Mouse (Mus musculus) midbrain, embryonic 16.5 days (tissue): ENCODE measurements around the gene Gmppa. TPM values are rescaled to one million over a fixed set of nuclear protein-coding genes. Genes with fewer than 3 reads are reported as not detected.
A peak's percentile ranks its signal among the peaks of the same experiment; 100 is the strongest.

ENCODE experiments used
- ATAC-seq: fragments of 200-750 bp; cut with Nextera tagmentation; 2 replicates; pipeline ENCODE4 v1.8.0; 2017; ENCODE audit warnings: moderate TSS enrichment
- H3K27ac ChIP-seq: fragments of 300-500 bp; sonication (generic); 2 replicates; pipeline ENCODE4 v1.5.1; 2014; ENCODE audit warnings: mild to moderate bottlenecking, low read length, mixed read lengths
- H3K27me3 ChIP-seq: fragments of 300-500 bp; sonication (generic); 2 replicates; pipeline ENCODE4 v1.6.1; 2014; ENCODE audit warnings: low read depth, low read length, mixed read lengths; ENCODE audit not compliant: control insufficient read depth, insufficient read depth
- H3K36me3 ChIP-seq: fragments of 300-500 bp; sonication (generic); 2 replicates; pipeline ENCODE4 v1.6.1; 2014; ENCODE audit warnings: mild to moderate bottlenecking, low read length, moderate library complexity, mixed read lengths; ENCODE audit not compliant: control insufficient read depth, insufficient read depth
- H3K4me1 ChIP-seq: fragments of 300-500 bp; sonication (generic); 2 replicates; pipeline ENCODE4 v1.6.1; 2014; ENCODE audit warnings: mild to moderate bottlenecking, low read length, mixed read lengths; ENCODE audit not compliant: control insufficient read depth, insufficient read depth
- H3K4me2 ChIP-seq: fragments of 300-500 bp; sonication (generic); 2 replicates; pipeline ENCODE4 v1.6.1; 2014; ENCODE audit warnings: mild to moderate bottlenecking, low read length, mixed read lengths
- H3K4me3 ChIP-seq: fragments of 300-500 bp; sonication (generic); 2 replicates; pipeline ENCODE4 v1.5.1; 2014; ENCODE audit warnings: low read depth, mild to moderate bottlenecking, low read length, moderate library complexity, mixed read lengths
- H3K9ac ChIP-seq: fragments of 300-500 bp; sonication (generic); 2 replicates; pipeline ENCODE4 v1.6.1; 2014; ENCODE audit warnings: low read depth, low read length, mixed read lengths
- H3K9me3 ChIP-seq: fragments of 300-500 bp; sonication (generic); replicated peaks from 2 replicates; pipeline ENCODE4 v1.6.1; 2014; ENCODE audit warnings: mild to moderate bottlenecking, low read length, mixed read lengths; ENCODE audit not compliant: control insufficient read depth, poor library complexity, severe bottlenecking
- WGBS: fragments of 180-500 bp; shearing (Covaris S2); extraction: QIAGEN DNeasy Blood & Tissue Kit; methylation state at CpG from one replicate; pipeline ENCODE4 v1.1.7; 2014; 5-methylcytosine and 5-hydroxymethylcytosine counted together
- polyA plus RNA-seq: library from polyadenylated mRNA; unstranded; fragments of >200 nt; fragmentation: Nextera tagmentation; extraction: Ambion mirVana; gene quantifications from 2 replicates; pipeline ENCODE4 v1.2.1, GENCODE M21; 2015

Gmppa gene
- polyA plus RNA-seq, 1 experiment from 2014 or later, result 81.3 TPM

- H3K4me2 ChIP-seq, result no peak overlapping the region
- peaks cover 30% of the 10 kb centered on the region for H3K4me1 ChIP-seq
- WGBS, result 94% methylated on average over 11 of the region's 11 CpGs
- no peaks in the 10 kb centered on the region for H3K9me3 ChIP-seq
- no peak overlapping the region for H3K27ac ChIP-seq
- H3K36me3 ChIP-seq, result peaks cover 33% of the 10 kb centered on the region
- H3K9ac ChIP-seq, result no peak overlapping the region
- no peaks in the 10 kb centered on the region for H3K27me3 ChIP-seq
- no peak for ATAC-seq
- no peak overlapping the region for H3K4me3 ChIP-seq
Observed at GRCm38 (mm10) chr1:75476441-75476840, 40.7 kb downstream of the Gmppa start.

- Histone ChIP-seq H3K27me3 (no peaks in the 10 kb centered on the region), H3K4me3 (peak overlapping the region; percentile 74), H3K4me1 (peaks cover 39% of the 10 kb centered on the region), H3K27ac (peak overlapping the region; percentile 43; the same call in 1 of the 2 replicates), H3K9me3 (no peaks in the 10 kb centered on the region), H3K4me2 (peak overlapping the region; percentile 80), H3K9ac (peak overlapping the region; percentile 47), H3K36me3 (peaks cover 31% of the 10 kb centered on the region)
- peak; percentile 15; the same call in 1 of the 2 replicates for ATAC-seq
- 9% methylated on average over 35 of the region's 35 CpGs for WGBS
Observed at GRCm38 (mm10) chr1:75477264-75477965, 41.7 kb downstream of the Gmppa start.

- ATAC-seq, result no peak
- Histone ChIP-seq H3K27me3 (no peaks in the 10 kb centered on the region), H3K4me2 (peak overlapping the region; percentile 80), H3K9me3 (no peaks in the 10 kb centered on the region), H3K36me3 (peaks cover 34% of the 10 kb centered on the region), H3K9ac (peak overlapping the region; percentile 88), H3K4me1 (peaks cover 44% of the 10 kb centered on the region), H3K4me3 (peak overlapping the region; percentile 74), H3K27ac (no peak overlapping the region)
- 56% methylated on average over 3 of the region's 3 CpGs for WGBS
Observed at GRCm38 (mm10) chr1:75477966-75478290, 42.2 kb downstream of the Gmppa start.

DNA sequence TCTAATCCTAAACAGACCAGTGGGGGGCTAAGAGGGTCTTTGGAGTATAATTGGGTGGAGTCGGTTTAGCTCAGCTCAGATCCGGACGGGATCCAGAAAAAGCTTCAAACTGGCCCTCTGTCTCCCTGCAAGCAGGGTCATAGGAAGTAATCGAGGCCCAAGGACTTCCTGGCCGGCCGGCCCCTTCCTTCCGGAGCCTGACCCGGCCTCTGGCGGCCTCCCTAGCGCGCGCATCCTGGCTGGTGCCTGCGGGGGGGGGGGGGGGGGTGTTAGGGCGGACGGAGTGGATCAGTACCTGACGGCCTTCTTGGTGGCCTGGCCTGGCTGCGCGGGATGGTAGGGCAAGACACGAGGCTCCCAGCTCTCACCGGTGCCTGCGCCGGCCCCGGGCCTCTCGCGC, 42.8 kb downstream of the Gmppa start:
- ATAC-seq, result no peak; the same call in 1 of the 2 replicates

DNA sequence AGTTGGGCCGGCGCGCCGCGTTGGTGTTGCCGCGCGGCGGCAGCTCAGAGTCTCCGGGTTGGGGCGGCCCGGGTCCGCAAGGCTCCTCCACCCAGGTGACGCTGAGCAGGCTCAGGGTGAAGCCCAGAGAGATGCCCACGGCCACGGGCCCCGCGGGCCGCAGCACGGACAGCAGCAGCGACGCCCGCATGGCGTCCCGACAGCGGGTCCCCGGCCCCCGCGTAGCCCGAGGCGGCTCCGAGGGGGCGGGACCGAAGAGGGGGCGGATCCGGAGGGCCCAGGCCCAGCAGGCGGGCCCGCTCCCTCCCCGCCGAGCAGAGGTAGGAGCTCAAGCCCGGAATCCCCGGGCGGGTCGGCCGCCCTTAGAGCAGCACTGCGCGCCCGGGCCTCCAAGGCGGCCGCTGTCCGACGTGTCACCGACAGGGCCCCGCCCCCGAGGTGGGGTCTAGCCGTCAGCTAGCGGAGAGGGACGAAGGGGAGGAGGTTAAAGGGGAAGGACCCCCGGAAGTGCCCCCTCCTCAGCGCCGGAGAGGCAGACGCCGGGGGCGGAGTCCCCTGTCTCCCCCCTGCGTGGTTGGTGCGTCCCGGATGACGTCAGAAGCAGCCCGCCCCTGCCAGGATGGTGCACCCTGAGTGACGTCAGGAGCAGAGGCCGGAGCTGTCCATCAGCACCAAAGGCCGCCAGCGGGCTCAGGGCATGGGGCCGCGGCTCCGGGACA, 43.3 kb downstream of the Gmppa start, which contains the start of the genes Chpf and Tmem198:
TSS of gene Chpf (minus strand) at position 392 of the 719 bp plus-strand sequence.
TSS of gene Tmem198 (plus strand) at position 617 of the 719 bp plus-strand sequence.
- Histone ChIP-seq H3K36me3 (peaks cover 32% of the 10 kb centered on the region), H3K9me3 (no peaks in the 10 kb centered on the region), H3K9ac (peak within 1 kb of the TSS; percentile 88), H3K4me2 (peak within 1 kb of the TSS; percentile 80), H3K27ac (peak within 1 kb of the TSS; percentile 80), H3K4me3 (peak within 1 kb of the TSS; percentile 74), H3K4me1 (peaks cover 43% of the 10 kb centered on the region), H3K27me3 (no peaks in the 10 kb centered on the region)
- ATAC-seq, result peak; percentile 86
- 0% methylated on average over 46 of the region's 76 CpGs for WGBS

More for the DNA sequence above, 42.8 kb downstream of the Gmppa start:
- peaks cover 36% of the 10 kb centered on the region for H3K36me3 ChIP-seq
- peaks cover 45% of the 10 kb centered on the region for H3K4me1 ChIP-seq
- no peaks in the 10 kb centered on the region for H3K27me3 ChIP-seq
- H3K4me3 ChIP-seq, result peak overlapping the region; percentile 74
- H3K4me2 ChIP-seq, result peak overlapping the region; percentile 80
- H3K9ac ChIP-seq, result peak overlapping the region; percentile 88
- H3K9me3 ChIP-seq, result no peaks in the 10 kb centered on the region
- peak overlapping the region; percentile 80 for H3K27ac ChIP-seq
- WGBS, result 0% methylated on average over 16 of the region's 25 CpGs

GRCm38 (mm10) chr1:75479635-75479989, 43.9 kb downstream of the Gmppa start:
- WGBS, result 1% methylated on average over 24 of the region's 24 CpGs

GRCm38 (mm10) chr1:75480036-75480435, 44.3 kb downstream of the Gmppa start:
- Histone ChIP-seq H3K27me3 (peaks cover 7% of the 10 kb centered on the region), H3K9me3 (no peaks in the 10 kb centered on the region), H3K4me1 (peaks cover 43% of the 10 kb centered on the region), H3K4me2 (peak overlapping the region; percentile 80), H3K4me3 (peak overlapping the region; percentile 74), H3K9ac (peak overlapping the region; percentile 88), H3K36me3 (peaks cover 33% of the 10 kb centered on the region), H3K27ac (peak overlapping the region; percentile 80)
- ATAC-seq, result peak; percentile 3; the same call in 1 of the 2 replicates
- 10% methylated on average over 13 of the region's 13 CpGs for WGBS

More at GRCm38 (mm10) chr1:75479635-75479989, 43.9 kb downstream of the Gmppa start:
- Histone ChIP-seq H3K27ac (peak overlapping the region; percentile 80), H3K4me2 (peak overlapping the region; percentile 80), H3K36me3 (peaks cover 34% of the 10 kb centered on the region), H3K4me3 (peak overlapping the region; percentile 74), H3K4me1 (peaks cover 43% of the 10 kb centered on the region), H3K27me3 (peaks cover 4% of the 10 kb centered on the region), H3K9me3 (no peaks in the 10 kb centered on the region), H3K9ac (peak overlapping the region; percentile 88)
- peak; percentile 47 for ATAC-seq

DNA sequence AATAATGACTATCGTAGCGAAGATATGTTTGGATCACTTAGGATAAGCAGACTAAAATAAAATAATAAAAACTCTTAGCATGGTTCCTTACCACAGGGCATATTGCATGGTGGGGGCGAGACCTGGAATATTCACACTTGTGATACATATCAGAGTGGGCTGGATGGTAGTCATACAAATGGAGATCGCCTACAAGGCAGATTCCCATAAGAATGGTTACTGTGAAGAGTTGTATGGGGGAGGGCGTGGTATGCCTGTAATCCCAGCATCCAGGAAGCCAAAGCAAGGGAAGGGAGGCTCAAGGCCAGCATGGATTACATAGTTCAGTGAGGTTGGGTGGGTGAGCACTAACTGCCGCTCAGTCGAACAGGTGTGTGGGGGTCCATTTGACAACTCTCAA, 45.0 kb downstream of the Gmppa start:
- Histone ChIP-seq H3K4me3 (peak overlapping the region; percentile 74), H3K9me3 (no peaks in the 10 kb centered on the region), H3K27ac (no peak overlapping the region), H3K27me3 (peaks cover 13% of the 10 kb centered on the region), H3K36me3 (peaks cover 32% of the 10 kb centered on the region), H3K9ac (peak overlapping the region; percentile 41; the same call in 1 of the 2 replicates), H3K4me1 (peaks cover 43% of the 10 kb centered on the region), H3K4me2 (peak overlapping the region; percentile 80)
- no peak for ATAC-seq
- WGBS, result 81% methylated on average over 7 of the region's 7 CpGs

- Histone ChIP-seq H3K4me2 (peak overlapping the region; percentile 92), H3K4me1 (peaks cover 27% of the 10 kb centered on the region), H3K27ac (no peak overlapping the region), H3K27me3 (peaks cover 28% of the 10 kb centered on the region), H3K9ac (no peak overlapping the region), H3K36me3 (peaks cover 27% of the 10 kb centered on the region), H3K4me3 (peak overlapping the region; percentile 50), H3K9me3 (no peaks in the 10 kb centered on the region)
- 9% methylated on average over 24 of the region's 24 CpGs for WGBS
- no peak for ATAC-seq
Observed at GRCm38 (mm10) chr1:75486561-75486960, 50.8 kb downstream of the Gmppa start.
